Mouse (Mus musculus) spleen, adult 2 months (tissue): ENCODE data around the gene Klhl36. TPM values are rescaled to one million over a fixed set of nuclear protein-coding genes. Genes with fewer than 3 reads are reported as not detected.

ENCODE experiments used
- DNase-seq, 2 experiments: peaks; one replicate each; pipeline versions ENCODE4 v3.0.0 to v3.0.0-alpha.2; 2012 to 2021; ENCODE audit warnings: low spot score in 2 of 2, low read depth in 1 of 2
- H3K27ac ChIP-seq: fragments of 200-500 bp; 2 replicates; pipeline ENCODE4 v1.5.1; 2012; ENCODE audit warnings: low read length, inconsistent platforms; ENCODE audit not compliant: insufficient read depth
- H3K27me3 ChIP-seq: fragments of 200-500 bp; 2 replicates; pipeline ENCODE4 v1.6.1; 2012; ENCODE audit warnings: mild to moderate bottlenecking, moderate library complexity, low read length, inconsistent platforms; ENCODE audit not compliant: control insufficient read depth, insufficient read depth
- H3K36me3 ChIP-seq: fragments of 200-500 bp; 2 replicates; pipeline ENCODE4 v1.6.1; 2012; ENCODE audit warnings: mild to moderate bottlenecking, low read length, inconsistent platforms; ENCODE audit not compliant: control insufficient read depth, insufficient read depth
- H3K4me1 ChIP-seq: fragments of 200-500 bp; 2 replicates; pipeline ENCODE4 v1.6.1; 2011; ENCODE audit warnings: inconsistent platforms; ENCODE audit not compliant: control insufficient read depth, insufficient read depth, insufficient read length
- H3K4me3 ChIP-seq: fragments of 200-500 bp; 2 replicates; pipeline ENCODE4 v1.5.1; 2011; ENCODE audit warnings: mild to moderate bottlenecking, inconsistent platforms; ENCODE audit not compliant: insufficient read depth, insufficient read length; ENCODE audit errors: extremely low read depth
- CTCF ChIP-seq: fragments of 200-500 bp; IDR thresholded peaks from 2 replicates; pipeline ENCODE4 v1.5.1; 2011; ENCODE audit warnings: mild to moderate bottlenecking, inconsistent platforms; ENCODE audit not compliant: insufficient read depth, insufficient read length, insufficient replicate concordance; ENCODE audit errors: extremely low read depth
- POLR2A ChIP-seq: fragments of 200-500 bp; IDR thresholded peaks from 2 replicates; pipeline ENCODE4 v1.6.1; 2011; ENCODE audit warnings: low read depth, low read length, inconsistent platforms
- WGBS: fragments of 180-500 bp; shearing (Covaris S2); methylation state at CpG from one replicate; pipeline ENCODE4 v1.1.7; 2018; 5-methylcytosine and 5-hydroxymethylcytosine counted together
- polyA plus RNA-seq: library from polyadenylated mRNA; depleted of rRNA; stranded (reverse); fragments of >200 nt; gene quantifications from 2 replicates; pipeline ENCODE4 v1.2.3, GENCODE M21; 2012

Gene Klhl36
- polyA plus RNA-seq, 1 experiment, result 27.2 TPM

DNA sequence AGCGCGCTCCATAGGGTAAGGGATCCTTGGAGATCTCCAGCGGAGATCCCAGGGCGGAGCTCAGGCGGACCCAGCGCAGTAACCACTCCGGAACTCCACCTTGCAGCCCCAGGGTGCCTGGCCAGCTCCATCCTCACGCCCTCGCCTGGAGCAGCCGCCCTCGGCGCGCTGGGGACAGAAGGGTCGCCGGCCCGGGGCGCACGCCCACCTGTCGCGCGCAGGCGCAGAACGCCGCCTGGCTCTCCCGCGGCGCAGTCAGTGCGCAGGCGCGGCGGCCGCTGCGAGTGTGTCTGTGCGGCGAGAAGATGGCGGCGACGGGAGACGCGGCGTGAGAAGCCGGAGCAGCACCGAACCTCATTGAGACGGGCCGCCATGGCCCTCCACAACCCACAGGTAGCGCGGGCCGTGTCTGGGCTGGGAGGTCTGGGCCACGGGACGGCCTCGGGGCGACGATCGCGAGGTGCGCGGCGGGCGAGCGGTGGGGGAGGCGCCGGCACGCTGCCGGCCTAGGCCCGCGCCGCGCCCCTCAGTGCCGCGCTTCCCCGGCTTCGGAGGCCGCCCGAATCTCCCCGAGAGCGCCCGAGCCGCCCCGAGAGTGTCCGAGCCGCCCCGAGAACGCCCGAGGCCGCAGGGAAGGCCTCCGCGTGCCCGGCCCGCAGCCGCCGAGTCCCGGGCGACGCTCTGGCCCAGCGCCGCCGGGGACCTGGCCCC lies 48.6 kb downstream of the Klhl36 start, which contains the start of gene Gm20388:
Gene Gm20388 (plus strand): TSS at position 295 of the 711 bp plus-strand sequence.
- H3K27me3 ChIP-seq, result no peaks in the 10 kb centered on the region
- TF ChIP-seq POLR2A, result peak; percentile 73
- TF ChIP-seq CTCF, result no peak
- peak within 1 kb of the TSS; percentile 100 for H3K4me3 ChIP-seq
- H3K4me1 ChIP-seq, result peaks cover 8% of the 10 kb centered on the region; the same call in 1 of the 2 replicates
- peak; percentile 76 to 88 for DNase-seq
- no peaks in the 10 kb centered on the region for H3K36me3 ChIP-seq
- under 1% methylated on average over 97 of the region's 97 CpGs for WGBS
- peak within 1 kb of the TSS; percentile 97 for H3K27ac ChIP-seq

DNA sequence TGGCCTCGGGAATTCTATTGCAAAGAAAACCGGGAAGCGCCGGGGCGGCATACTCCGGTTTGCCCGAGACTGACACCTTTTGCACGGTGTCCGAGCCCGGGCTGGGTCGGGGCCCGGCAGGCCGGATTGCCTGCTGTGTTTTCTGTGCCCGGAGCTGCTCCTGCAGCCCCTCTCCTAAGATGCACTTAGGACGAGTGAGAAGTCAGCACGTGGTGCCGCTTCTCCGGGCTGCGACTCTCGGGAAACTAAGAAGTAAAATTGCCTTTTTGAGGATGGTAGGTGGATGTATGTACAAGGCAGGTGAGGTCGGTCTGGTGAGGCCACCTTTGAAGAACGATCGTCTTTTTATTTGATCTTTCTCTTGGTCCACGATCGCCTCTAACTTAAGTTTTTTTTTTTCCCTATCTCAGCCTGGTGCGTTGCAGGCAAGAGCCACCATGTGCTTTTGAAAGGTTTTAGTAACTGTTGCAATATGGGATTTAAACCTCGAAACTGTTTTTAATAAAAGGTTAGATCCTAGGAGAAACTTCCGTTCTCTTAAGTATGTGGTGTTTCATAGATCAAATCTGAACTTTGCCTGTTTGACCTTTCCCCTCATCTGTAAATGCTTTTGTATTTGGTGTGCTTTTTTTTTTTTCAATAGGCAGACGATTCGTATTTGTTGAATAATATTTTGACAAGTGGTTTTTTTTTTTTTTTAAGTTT lies 49.3 kb downstream of the Klhl36 start:
- Histone ChIP-seq H3K27me3 (no peaks in the 10 kb centered on the region), H3K27ac (no peak overlapping the region; the same call in 1 of the 2 replicates), H3K4me1 (peaks cover 8% of the 10 kb centered on the region; the same call in 1 of the 2 replicates), H3K36me3 (no peaks in the 10 kb centered on the region), H3K4me3 (peak overlapping the region; percentile 100)
- WGBS, result 2% methylated on average over 30 of the region's 30 CpGs
- DNase-seq, result no peak
- TF ChIP-seq CTCF (no peak), POLR2A (no peak)

DNA sequence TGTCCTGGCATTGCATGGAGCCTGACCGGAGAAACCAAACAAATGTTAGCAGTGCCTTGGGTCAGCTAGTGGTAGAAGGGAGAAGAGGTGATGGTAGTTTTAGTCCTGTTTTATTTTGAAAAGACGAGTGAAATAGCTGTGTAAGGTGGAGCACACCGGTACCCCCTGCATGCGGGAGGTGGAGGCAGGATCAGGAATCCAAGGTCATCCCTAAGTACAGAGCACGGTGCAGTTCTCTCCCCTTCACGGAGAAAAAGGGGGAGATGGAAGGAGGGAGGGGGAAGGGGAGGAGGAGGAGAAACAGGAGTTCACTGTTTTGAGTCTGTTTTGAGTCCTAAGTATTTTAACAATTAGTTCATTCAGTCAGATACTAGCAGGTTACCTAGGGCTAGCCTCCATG lies 50.6 kb downstream of the Klhl36 start:
- Histone ChIP-seq H3K36me3 (no peaks in the 10 kb centered on the region), H3K4me3 (no peak overlapping the region), H3K27me3 (no peaks in the 10 kb centered on the region), H3K27ac (no peak overlapping the region), H3K4me1 (peaks cover 8% of the 10 kb centered on the region; the same call in 1 of the 2 replicates)
- TF ChIP-seq CTCF (no peak), POLR2A (no peak)
- no peak for DNase-seq
- 85% methylated on average over 6 of the region's 6 CpGs for WGBS

DNA sequence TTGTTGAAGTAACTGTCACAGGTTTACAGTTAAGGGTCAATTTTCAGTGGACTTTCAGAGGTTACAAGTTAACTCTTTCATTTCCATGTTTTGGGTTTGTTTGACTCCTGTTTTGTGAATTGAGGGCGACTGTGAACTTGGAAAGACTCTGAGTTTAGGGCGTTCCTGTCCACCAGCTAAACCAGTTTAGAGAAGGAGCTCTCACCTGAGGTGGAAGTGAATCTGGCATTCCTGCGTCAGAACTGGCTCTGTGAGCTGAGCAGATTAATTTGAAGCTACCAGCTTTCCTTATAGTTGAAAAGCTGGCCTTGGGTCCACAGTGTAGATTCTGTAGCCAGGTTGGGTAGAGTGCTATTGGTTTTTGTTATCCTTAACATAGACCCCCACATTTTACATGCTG lies 51.1 kb downstream of the Klhl36 start:
- no peaks in the 10 kb centered on the region for H3K36me3 ChIP-seq
- no peak for DNase-seq
- no peak overlapping the region for H3K4me3 ChIP-seq
- H3K4me1 ChIP-seq, result peaks cover 8% of the 10 kb centered on the region; the same call in 1 of the 2 replicates
- TF ChIP-seq CTCF (no peak), POLR2A (no peak)
- no peak overlapping the region for H3K27ac ChIP-seq
- WGBS, result 86% methylated on average over 3 of the region's 3 CpGs
- H3K27me3 ChIP-seq, result no peaks in the 10 kb centered on the region

DNA sequence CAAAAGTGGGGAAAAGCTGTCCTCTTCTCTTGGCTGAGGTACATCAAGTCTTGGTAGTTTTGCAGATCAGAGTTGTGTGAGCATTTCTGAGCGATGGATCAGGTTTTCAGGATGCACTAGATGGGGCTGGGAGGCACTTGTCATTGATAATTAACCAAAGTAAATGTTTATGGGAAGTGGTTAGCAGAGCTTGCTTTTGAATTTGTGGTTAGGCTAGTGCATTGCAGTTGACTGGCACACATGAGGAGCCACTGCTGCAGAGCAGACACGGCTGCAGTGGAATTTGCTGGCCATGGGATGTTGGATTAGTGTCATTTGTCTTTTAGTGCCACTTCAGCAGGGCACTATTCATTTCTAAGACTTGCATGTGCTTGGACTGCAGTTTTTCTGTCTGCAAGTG lies 52.1 kb downstream of the Klhl36 start:
- Histone ChIP-seq H3K4me1 (peaks cover 8% of the 10 kb centered on the region; the same call in 1 of the 2 replicates), H3K4me3 (no peak overlapping the region), H3K27me3 (no peaks in the 10 kb centered on the region), H3K27ac (no peak overlapping the region), H3K36me3 (no peaks in the 10 kb centered on the region)
- no peak for DNase-seq
- TF ChIP-seq POLR2A, result no peak
- TF ChIP-seq CTCF, result no peak
- WGBS, result 13% methylated on average over 2 of the region's 2 CpGs

DNA sequence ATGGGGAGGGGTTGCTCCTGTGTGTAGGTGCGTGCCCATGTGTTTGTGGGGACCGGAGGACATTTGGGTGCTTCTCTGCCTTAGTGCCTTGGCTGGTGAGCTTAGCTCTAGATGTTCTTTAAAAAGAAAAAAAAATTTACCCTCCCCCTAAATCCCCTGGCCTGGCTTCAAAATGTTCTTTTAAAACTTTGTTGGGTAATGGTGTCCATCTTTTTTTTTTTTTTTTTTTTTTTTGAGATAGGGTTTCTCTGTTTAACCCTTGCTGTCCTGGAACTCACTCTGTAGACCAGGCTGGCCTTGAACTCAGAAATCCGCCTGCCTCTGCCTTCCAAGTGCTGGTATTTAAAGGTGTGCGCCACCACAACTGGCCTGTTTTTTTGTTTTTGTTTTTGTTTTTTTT lies 53.2 kb downstream of the Klhl36 start:
- Histone ChIP-seq H3K4me3 (no peak overlapping the region), H3K27ac (no peak overlapping the region), H3K4me1 (peaks cover 8% of the 10 kb centered on the region; the same call in 1 of the 2 replicates), H3K36me3 (no peaks in the 10 kb centered on the region), H3K27me3 (no peaks in the 10 kb centered on the region)
- TF ChIP-seq POLR2A (no peak), CTCF (no peak)
- DNase-seq, result no peak
- WGBS, result 84% methylated on average over 4 of the region's 4 CpGs

DNA sequence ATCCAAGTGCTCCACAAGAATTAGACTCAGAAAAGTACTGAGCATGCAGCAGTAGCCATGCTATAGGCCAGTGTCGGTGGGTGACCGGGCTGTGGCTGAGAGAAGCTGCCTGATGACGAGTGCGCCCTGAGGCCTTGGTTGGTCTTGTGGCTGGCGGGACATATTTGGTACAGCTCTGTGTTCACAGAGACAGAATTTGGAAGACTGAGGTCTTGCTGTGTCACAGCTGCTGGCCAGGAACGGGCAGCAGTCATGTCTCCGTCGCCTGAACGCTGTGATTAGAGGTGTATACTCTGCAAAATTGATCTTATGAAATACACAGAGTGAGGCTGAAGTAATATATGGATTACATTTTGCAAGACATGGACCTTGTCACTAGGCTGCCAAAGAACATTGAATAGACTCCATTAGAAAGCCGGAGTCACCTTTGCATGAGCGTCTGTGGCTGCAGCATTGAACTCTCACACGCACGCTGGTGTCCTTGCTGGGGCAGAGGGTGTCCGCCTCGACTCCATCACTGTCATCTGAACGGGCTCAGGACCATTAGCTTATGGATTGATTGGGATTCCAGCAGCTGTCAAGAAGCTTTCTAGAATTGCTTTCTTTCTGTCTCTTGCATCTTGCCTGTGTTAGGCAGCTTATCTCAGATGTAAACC lies 54.3 kb downstream of the Klhl36 start:
- Histone ChIP-seq H3K36me3 (no peaks in the 10 kb centered on the region), H3K27ac (no peak overlapping the region), H3K4me3 (no peak overlapping the region), H3K27me3 (no peaks in the 10 kb centered on the region), H3K4me1 (peaks cover 10% of the 10 kb centered on the region; the same call in 1 of the 2 replicates)
- 91% methylated on average over 16 of the region's 16 CpGs for WGBS
- TF ChIP-seq CTCF, result no peak
- TF ChIP-seq POLR2A, result no peak
- DNase-seq, result no peak
